Mouse (Mus musculus) ES-Bruce4 (cell line): ENCODE measurements around the gene Adgrb2. TPM values are rescaled to one million over a fixed set of nuclear protein-coding genes. Genes with fewer than 3 reads are reported as not detected.

ENCODE experiments used
- H3K27ac ChIP-seq: 2 replicates; pipeline ENCODE4 v1.5.1; 2012; ENCODE audit warnings: low read length, inconsistent platforms; ENCODE audit not compliant: insufficient read depth
- H3K27me3 ChIP-seq: 2 replicates; pipeline ENCODE4 v1.6.1; 2012; ENCODE audit warnings: mild to moderate bottlenecking, low read length, inconsistent platforms; ENCODE audit not compliant: control insufficient read depth, poor library complexity, insufficient read depth, severe bottlenecking
- H3K36me3 ChIP-seq: 2 replicates; pipeline ENCODE4 v1.6.1; 2012; ENCODE audit warnings: inconsistent platforms, mild to moderate bottlenecking, low read length, moderate library complexity; ENCODE audit not compliant: control insufficient read depth, poor library complexity, insufficient read depth, severe bottlenecking
- H3K4me1 ChIP-seq: one replicate; pipeline ENCODE4 v1.8.1; 2011; ENCODE audit warnings: low read length; ENCODE audit not compliant: control insufficient read depth, insufficient read depth
- H3K4me3 ChIP-seq: 2 replicates; pipeline ENCODE4 v1.5.1; 2011; ENCODE audit warnings: low read depth, mild to moderate bottlenecking, low read length
- H3K9ac ChIP-seq: 2 replicates; pipeline ENCODE4 v1.6.1; 2012; ENCODE audit warnings: low read depth, mild to moderate bottlenecking, inconsistent platforms; ENCODE audit not compliant: poor library complexity, severe bottlenecking
- H3K9me3 ChIP-seq: replicated peaks from 2 replicates; pipeline ENCODE4 v1.6.1; 2012; ENCODE audit warnings: mild to moderate bottlenecking, low read length, inconsistent platforms; ENCODE audit not compliant: control insufficient read depth, poor library complexity, insufficient read depth, severe bottlenecking
- CTCF ChIP-seq: IDR thresholded peaks from one replicate; pipeline ENCODE4 v1.8.1; 2011; ENCODE audit warnings: low read depth, low read length
- EP300 ChIP-seq: IDR thresholded peaks from 2 replicates; pipeline ENCODE4 v1.6.1; 2011; ENCODE audit warnings: low read depth, low read length; ENCODE audit not compliant: insufficient read depth
- POLR2A ChIP-seq: IDR thresholded peaks from one replicate; pipeline ENCODE4 v1.8.1; 2011; ENCODE audit warnings: low read length; ENCODE audit not compliant: insufficient read depth
- polyA plus RNA-seq: library from polyadenylated mRNA; stranded (reverse); fragments of >200 nt; gene quantifications from 2 replicates; pipeline ENCODE4 v1.2.4, GENCODE M21; 2011; ENCODE audit warnings: low read depth; ENCODE audit not compliant: missing spikeins, insufficient read depth, insufficient read length

Gene Adgrb2
- polyA plus RNA-seq, 1 experiment, result 4.9 TPM

DNA sequence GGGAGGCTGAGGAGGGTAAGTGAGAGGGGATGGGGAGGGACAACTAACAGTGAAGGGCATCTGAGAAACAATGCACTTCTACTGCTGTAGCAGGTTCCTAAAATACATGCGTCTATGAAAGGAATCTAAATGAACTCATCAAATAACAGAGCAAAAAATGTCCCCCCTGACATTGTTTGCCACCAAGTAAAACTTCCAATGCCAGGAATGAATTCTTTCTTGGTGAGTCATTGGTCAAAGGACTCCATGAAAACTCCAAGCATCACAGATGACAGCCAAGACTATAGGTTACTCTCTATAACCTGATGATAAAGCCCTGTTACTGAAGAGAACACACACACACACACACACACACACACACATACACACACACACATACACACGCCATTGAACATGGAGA, 46.5 kb downstream of the Adgrb2 start:
- H3K27ac ChIP-seq, result no peak overlapping the region
- TF ChIP-seq POLR2A, result no peak
- no peak for TF ChIP-seq EP300
- no peak for TF ChIP-seq CTCF

DNA sequence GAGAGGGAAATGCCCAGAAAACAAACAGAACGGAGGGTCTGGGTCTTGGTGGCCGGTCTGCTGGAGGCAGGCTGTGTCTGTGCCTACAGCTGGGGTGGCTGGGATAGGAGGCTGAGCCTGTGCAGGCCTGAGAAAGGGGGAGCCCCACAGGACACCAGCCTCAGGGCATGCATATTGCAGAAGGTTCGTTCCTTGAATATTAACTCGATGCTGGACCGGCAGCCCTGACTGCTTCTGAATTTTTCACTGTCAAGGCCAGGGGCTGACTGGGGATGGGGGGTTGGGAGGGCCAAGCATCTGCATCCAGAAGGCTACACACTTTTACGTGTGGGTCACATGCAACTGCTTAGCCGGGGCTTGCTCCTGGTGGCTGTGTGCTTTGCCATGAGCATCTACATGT, 48.8 kb downstream of the Adgrb2 start:
- H3K9me3 ChIP-seq, result no peaks in the 10 kb centered on the region
- no peaks in the 10 kb centered on the region for H3K4me1 ChIP-seq
- no peak overlapping the region for H3K9ac ChIP-seq
- H3K36me3 ChIP-seq, result no peaks in the 10 kb centered on the region
- no peak overlapping the region for H3K27ac ChIP-seq
- TF ChIP-seq POLR2A, result no peak
- TF ChIP-seq EP300, result no peak
- no peak for TF ChIP-seq CTCF
- H3K27me3 ChIP-seq, result no peaks in the 10 kb centered on the region
- H3K4me3 ChIP-seq, result no peak overlapping the region

More for the DNA sequence above, 46.5 kb downstream of the Adgrb2 start:
- H3K27me3 ChIP-seq, result 0 out of 2 replicates have a peak, but pooled peaks cover 1% of the 10 kb centered on the region
- no peak overlapping the region for H3K9ac ChIP-seq
- no peaks in the 10 kb centered on the region for H3K9me3 ChIP-seq
- H3K4me3 ChIP-seq, result no peak overlapping the region
- H3K36me3 ChIP-seq, result no peaks in the 10 kb centered on the region
- H3K4me1 ChIP-seq, result no peaks in the 10 kb centered on the region

DNA sequence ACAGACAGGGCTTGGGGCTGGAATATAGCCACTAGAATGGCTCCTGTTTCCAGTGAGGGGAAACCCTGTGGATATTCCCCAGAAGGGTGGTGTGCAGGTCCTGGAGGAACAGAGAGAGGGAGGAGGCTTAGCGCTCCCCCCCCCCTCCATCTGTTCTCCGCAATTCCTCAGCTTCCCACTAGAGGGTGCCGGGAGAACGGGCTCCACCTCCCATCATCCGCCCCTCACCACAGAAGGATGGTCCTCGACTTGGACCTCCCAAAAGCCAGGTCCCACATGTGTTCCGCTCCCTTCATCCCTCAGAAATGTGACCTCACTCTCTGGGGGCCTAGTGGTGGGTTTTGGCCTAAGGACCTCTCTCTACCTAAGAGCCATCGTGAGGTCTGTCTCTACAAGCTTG, 51.4 kb downstream of the Adgrb2 start:
- no peak overlapping the region for H3K9ac ChIP-seq
- no peak overlapping the region for H3K27ac ChIP-seq
- H3K4me3 ChIP-seq, result no peak overlapping the region
- no peaks in the 10 kb centered on the region for H3K9me3 ChIP-seq
- no peaks in the 10 kb centered on the region for H3K36me3 ChIP-seq
- H3K4me1 ChIP-seq, result no peaks in the 10 kb centered on the region
- H3K27me3 ChIP-seq, result no peaks in the 10 kb centered on the region
- TF ChIP-seq POLR2A (no peak), CTCF (peak; percentile 79)

DNA sequence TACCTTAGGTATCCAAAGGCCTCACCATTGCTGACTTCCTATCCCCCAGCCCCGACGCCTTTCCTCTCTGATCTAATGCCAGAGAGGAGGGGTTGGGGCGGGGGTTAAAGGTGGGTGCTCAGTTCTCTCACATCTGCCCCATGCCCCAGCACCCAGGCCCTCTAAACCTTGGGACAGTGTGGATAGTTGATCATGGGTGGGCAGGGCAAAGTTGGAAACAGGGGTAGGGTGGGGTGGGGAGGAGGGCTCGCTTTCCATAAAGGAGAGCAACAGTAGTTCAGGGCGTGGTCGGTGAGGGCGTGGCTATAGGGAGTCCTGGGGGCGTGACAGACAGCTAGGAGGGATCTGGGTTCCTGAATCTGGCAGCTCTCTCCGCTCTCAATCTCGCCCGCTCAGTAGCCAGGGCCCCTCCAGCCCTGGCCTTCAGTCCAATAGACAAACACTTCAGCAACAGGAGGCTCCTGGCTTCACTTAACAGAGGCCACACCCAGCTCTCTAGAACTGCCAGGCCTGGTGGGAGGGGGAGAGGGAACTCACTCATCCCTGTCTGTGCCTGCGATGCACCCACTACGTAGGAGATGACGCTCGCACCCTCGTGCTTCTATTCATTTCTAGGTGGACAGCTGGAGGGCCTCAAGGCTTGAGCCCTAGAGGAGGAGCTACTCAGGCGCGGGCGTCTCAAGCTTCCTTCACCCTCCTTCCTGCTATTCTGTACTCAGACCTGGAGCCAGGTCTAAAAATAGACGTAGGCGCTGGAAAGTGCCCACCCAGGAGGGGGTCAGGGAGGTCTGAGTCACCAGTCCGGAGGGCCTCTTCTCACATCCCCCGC, 52.1 kb downstream of the Adgrb2 start:
- no peaks in the 10 kb centered on the region for H3K4me1 ChIP-seq
- no peak overlapping the region for H3K9ac ChIP-seq
- no peaks in the 10 kb centered on the region for H3K9me3 ChIP-seq
- H3K4me3 ChIP-seq, result no peak overlapping the region
- no peaks in the 10 kb centered on the region for H3K36me3 ChIP-seq
- TF ChIP-seq CTCF (no peak), EP300 (no peak), POLR2A (no peak)
- no peaks in the 10 kb centered on the region for H3K27me3 ChIP-seq
- no peak overlapping the region for H3K27ac ChIP-seq

DNA sequence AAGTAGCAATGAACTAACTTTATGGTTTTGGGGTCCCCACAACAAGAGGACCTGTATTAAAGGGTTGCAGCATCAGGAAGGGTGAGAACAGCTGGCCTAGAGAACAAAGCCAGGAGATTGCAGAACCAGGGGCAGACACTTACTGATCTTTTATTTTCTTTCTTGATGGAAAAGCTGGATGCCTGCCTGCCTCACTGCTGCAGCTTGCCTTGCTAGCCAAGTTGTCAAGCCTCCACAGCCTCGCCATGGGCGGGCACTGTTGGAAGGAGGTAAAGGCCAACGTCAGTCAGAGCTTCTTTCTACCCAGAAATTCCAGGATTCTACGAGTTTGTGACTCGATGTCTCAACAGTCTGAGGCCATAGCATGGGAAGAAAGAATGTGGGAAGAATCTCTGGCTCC, 54.7 kb downstream of the Adgrb2 start:
- H3K27ac ChIP-seq, result no peak overlapping the region
- no peak overlapping the region for H3K9ac ChIP-seq
- H3K36me3 ChIP-seq, result no peaks in the 10 kb centered on the region
- TF ChIP-seq POLR2A (no peak), CTCF (no peak), EP300 (no peak)
- H3K27me3 ChIP-seq, result no peaks in the 10 kb centered on the region
- H3K9me3 ChIP-seq, result no peaks in the 10 kb centered on the region
- no peak overlapping the region for H3K4me3 ChIP-seq
- H3K4me1 ChIP-seq, result no peaks in the 10 kb centered on the region

DNA sequence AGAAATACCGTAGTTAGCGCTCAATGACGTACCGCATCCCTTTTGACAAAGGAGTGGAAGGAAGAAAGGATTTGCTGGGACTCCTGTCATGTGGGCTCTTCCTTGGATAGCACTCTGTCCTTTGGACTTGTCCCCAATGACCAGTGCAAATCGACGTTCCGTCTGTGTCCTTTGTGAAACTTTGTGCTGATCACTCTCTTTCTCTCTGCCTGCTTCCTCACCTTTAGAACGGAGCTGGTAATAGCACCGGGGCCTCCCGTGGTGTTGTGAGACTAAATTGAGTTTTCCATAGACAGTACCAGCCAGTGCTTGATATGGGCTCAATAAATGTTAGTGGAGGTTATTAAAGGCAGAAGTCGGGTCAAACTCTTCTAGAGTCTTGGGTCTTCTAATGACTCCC, 56.4 kb downstream of the Adgrb2 start:
- no peak overlapping the region for H3K27ac ChIP-seq
- no peaks in the 10 kb centered on the region for H3K4me1 ChIP-seq
- H3K9me3 ChIP-seq, result no peaks in the 10 kb centered on the region
- H3K4me3 ChIP-seq, result no peak overlapping the region
- no peak overlapping the region for H3K9ac ChIP-seq
- no peak for TF ChIP-seq CTCF
- TF ChIP-seq POLR2A, result no peak
- TF ChIP-seq EP300, result no peak
- H3K36me3 ChIP-seq, result no peaks in the 10 kb centered on the region
- H3K27me3 ChIP-seq, result no peaks in the 10 kb centered on the region
